Mouse (Mus musculus): Measurements from ENCODE around the gene Gm11172. TPM values are rescaled to one million over a fixed set of nuclear protein-coding genes. Genes with fewer than 3 reads are reported as not detected.
A peak's percentile ranks its signal among the peaks of the same experiment; 100 is the strongest.
"Not testable (repeated sequence)": the region's sequence is repeated elsewhere in the genome, so short reads cannot be mapped to it uniquely, and the experiment has no call there.

Gm11172 gene
- total RNA-seq, 2 experiments from 2014 or later = not detected

DNA sequence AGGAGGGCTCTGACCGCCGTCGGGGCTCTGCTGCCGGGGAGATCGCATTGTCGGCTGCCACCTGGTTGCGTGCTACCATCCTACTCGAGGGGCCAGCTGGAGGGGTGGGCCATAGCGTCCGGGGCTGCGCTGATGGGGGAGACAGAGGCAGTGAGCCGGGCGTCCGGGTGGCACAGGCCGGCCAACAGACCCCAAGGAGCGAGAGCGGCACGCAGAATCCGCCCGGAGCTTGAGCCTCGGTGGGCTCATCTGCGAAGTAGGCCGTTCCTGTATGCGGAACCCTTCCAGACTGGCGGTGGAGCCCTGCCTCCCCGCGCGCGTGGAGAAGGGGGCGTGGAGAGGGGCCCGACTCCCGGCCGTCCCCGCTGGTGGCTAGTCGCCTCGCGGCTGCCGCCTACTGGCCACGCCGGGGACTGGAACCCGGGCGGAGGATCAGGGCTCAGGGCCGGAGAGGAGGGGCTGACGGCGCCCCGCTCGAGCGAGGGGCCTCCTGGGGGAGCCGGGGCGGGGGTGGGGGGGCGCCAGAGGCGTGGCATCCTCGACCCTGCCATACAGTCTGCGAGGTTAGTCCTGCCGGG is 27.8 kb upstream of the Gm11172 start:
- peak; percentile 67 for ATAC-seq (ENCODE audit: poor library complexity, severe bottlenecking)

DNA sequence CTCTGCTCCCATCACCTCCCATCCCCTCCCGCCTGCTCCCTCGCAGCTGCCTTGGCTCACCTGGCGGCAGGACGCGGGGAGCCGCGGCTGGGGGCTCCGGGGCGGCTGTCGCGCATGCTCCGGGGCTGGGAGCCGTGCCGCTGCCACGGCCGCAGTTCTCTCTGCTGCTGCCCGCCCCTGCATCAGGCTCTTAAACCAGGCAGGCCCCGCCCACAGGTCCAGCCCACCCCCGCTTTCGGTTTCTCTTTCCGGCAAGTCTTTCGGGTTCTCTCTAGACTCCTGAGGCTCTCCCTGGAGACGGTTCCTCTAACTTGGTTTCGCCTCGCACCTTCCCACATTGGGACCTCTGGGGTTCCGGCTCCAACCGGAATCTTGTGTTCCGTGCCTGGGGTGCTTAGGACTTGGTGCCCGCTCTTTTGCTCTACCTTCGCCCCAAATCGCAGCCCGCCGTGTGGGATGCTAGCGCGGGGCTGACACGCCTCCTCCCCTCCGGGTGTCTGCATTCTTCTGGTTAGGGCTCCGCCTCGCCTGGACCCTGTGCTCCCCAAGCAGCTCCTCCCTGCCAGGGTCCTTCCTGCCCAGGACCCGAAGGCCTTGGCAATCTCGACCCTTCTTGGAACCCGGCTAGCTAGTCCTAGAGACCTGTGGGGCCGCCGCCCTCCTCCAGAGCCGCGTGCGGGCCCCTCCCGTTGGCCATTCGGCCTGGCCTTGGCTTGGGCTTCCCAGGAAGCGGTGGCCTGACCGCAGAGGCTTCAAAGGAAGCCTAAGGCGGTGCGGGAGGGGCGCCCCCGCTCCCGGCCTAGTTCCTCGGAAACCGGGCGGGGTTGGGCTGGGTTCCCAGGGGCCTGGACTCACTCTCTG is 27.1 kb upstream of the Gm11172 start, which contains the start of gene Socs1:
Gene Socs1 (minus strand): TSS at position 166 of the 861 bp plus-strand sequence.
- ATAC-seq (ENCODE audit: poor library complexity, severe bottlenecking) = peak; percentile 60

GRCm38 (mm10) chr16:10786288-10786687 is 26.4 kb upstream of the Gm11172 start:
- peak; percentile 61 for ATAC-seq (ENCODE audit: poor library complexity, severe bottlenecking)

DNA sequence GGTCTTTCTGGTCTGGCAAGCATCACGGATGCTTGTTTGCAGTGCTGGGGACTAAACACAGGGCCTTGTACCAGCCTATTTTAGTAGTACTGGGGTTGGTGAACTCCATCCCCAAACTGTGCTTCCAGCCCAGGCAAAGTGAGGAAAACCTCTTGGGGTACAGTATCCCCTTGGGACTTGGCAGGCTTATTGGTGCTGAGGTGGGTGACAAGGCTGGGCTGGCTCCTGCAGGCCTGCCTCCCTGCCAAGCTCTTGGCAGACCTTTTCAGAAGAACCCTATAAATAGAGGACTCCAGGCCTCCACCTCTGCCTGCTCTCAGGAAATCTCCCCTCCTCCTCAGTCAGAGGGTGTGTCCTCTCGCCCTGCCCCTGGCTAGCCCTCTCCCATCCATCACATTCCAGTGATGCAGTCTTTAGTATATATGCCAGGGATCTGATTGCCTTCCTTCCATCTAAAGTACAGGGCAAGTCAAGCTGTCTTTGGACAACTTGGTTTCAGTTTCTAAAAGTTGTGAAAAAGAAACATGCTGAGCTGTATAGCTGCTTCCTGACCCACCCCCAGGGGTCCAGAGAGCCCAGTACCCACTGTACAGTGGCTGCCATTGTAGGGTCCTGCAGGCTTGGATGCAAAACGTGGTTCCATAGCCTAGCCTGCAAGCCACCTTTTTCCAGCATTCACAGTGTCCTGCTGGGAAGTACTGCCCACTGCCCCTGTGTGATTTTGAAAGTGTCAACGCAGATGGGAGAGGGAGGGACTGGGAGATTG is 25.8 kb upstream of the Gm11172 start:
- ATAC-seq (ENCODE audit: poor library complexity, severe bottlenecking) = no peak

DNA sequence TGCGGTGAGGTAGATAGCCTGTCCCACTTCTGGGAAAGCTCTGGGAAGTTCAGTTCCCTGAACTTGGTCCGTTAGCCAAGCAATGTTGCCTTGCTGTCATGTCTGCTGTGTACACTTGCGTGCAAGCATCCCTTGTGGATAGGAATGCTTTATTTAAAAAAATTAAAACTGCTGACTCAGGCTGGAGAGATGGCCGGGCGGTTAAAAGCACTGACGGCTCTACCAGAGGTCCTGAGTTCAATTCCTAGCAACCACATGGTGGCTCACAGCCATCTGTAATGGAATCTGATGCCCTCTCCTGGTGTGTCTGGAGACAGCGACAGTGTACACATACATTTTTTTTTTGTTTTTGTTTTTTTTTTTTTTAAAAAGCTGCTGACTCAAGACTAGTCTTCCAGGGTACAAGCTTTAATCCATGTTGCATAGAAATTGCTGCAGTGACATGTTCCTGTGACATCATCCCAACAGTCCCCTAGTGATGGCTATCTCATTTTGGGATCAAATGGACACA is 25.1 kb upstream of the Gm11172 start:
- no peak for ATAC-seq (ENCODE audit: poor library complexity, severe bottlenecking)

DNA sequence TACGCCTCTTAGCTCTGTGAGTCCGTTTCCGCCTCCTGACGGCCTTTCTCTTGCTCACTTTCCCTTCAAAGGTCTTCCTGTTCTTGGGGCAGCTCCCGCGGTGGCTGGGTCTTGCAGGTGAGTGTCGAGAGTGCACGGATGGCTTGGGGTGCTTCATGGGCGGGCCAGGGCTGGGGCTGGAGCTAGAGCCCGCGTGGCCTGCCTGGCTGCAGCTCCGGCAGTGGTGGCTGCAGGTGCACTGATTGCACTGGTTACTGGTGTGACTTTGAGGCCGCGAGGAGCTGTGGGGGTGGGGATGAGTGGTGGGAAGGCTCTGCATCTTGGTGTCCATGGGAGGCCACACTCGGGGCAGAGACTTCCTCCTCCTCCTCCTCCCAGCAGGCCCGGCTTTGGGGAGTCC is 24.4 kb upstream of the Gm11172 start, which contains the start of gene Tnp2:
Gene Tnp2 (minus strand): TSS at position 390 of the 400 bp plus-strand sequence.
- ATAC-seq (ENCODE audit: poor library complexity, severe bottlenecking) = no peak

GRCm38 (mm10) chr16:10788866-10789265 is 23.8 kb upstream of the Gm11172 start:
- no peak for ATAC-seq (ENCODE audit: poor library complexity, severe bottlenecking)

- ATAC-seq (ENCODE audit: poor library complexity, severe bottlenecking) = no peak
Observed at GRCm38 (mm10) chr16:10790702-10791101, 22.0 kb upstream of the Gm11172 start, which contains the start of gene Prm3. Prm3 (minus strand) TSS chr16:10790914.

DNA sequence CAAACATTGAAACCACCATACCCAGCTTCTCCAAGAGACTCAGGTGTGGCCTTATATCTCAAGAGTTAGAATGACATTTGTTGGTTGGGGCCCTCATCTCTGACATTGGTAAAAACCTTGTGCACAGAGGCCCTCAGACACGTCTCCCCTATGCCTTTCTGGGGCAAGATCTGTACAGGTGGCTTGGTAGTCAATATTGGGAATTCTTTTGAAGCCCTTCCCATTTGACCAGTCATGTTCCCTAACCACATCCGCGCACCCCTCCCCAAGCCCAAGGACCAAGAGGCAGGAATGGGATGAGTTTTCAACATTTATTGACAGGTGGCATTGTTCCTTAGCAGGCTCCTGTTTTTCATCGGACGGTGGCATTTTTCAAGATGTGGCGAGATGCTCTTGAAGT is 16.7 kb upstream of the Gm11172 start, which contains the start of gene Prm2:
Gene Prm2 (minus strand): TSS at position 101 of the 400 bp plus-strand sequence.
- no peak for ATAC-seq (ENCODE audit: poor library complexity, severe bottlenecking)

- ATAC-seq (ENCODE audit: poor library complexity, severe bottlenecking) = not testable (repeated sequence)
Observed at GRCm38 (mm10) chr16:10802420-10802819, 10.3 kb upstream of the Gm11172 start.

- ATAC-seq (ENCODE audit: poor library complexity, severe bottlenecking) = no peak
Observed at GRCm38 (mm10) chr16:10805789-10806527, 6.8 kb upstream of the Gm11172 start, which contains the start of gene Prm1. Prm1 (minus strand) TSS chr16:10805839.

- ATAC-seq (ENCODE audit: poor library complexity, severe bottlenecking) = no peak
Observed at GRCm38 (mm10) chr16:10810376-10810775, 2.3 kb upstream of the Gm11172 start.

DNA sequence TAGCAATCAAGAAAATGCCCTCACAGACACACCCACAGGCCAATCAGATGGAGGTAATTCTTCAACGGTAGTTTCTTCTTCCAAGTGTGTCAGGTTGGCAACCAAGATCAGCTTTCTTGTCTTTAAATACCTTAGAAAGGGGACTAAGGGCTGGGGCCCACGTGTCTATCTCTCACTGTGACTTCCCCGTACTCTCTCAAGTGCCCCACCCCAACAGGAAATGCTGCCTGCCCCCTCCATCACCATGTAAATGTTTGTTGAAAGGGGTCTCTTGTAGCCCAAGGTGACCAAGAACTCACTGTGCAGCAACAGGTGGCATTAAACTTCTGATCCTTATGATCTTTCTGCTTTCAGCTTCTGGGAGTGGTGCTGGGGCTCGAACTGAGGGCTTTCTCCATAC is 1.0 kb downstream of the Gm11172 start:
- no peak for ATAC-seq (ENCODE audit: poor library complexity, severe bottlenecking)

DNA sequence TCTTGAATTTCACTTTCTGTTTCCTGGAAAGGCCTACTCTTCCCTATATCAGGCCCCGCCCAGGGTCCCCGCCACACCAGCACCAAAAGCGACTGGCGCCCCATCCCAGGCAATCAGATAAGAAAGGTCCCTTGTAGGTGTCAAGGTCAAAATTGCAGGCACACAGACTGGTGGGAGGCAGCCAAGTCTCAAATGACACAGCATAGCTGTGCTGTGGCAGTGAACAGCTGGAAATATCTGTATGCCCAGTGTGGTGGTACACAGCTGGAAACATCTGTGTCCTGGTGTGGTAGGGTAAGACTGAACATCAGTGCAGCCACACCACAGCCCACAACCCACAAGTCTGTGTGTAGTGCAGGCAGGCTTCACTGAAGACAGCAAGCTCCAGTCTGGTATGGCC is 2.1 kb downstream of the Gm11172 start:
- no peak for ATAC-seq (ENCODE audit: poor library complexity, severe bottlenecking)

GRCm38 (mm10) chr16:10818579-10819135 is 5.9 kb downstream of the Gm11172 start:
- peak; percentile 71 for ATAC-seq (ENCODE audit: poor library complexity, severe bottlenecking)

DNA sequence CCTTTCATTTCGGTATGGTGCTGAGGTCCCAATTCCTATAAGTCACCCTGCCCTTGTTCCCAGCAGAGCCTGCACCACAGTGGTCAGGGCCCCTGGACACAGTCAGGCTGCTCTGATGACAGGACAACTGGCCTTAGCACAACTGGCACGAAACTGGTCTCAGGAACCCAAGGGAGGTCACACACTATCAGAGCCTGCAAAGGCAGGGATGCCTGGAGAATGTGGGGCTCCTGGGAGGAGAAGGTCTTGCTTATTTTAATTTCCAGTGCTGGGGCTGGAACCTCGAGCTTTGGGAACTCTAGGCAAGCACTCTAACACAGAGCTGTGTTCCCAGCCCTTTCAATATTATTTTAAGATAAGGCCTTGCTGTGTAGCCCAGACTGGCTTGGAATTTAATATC is 7.3 kb downstream of the Gm11172 start:
- ATAC-seq (ENCODE audit: poor library complexity, severe bottlenecking) = no peak

DNA sequence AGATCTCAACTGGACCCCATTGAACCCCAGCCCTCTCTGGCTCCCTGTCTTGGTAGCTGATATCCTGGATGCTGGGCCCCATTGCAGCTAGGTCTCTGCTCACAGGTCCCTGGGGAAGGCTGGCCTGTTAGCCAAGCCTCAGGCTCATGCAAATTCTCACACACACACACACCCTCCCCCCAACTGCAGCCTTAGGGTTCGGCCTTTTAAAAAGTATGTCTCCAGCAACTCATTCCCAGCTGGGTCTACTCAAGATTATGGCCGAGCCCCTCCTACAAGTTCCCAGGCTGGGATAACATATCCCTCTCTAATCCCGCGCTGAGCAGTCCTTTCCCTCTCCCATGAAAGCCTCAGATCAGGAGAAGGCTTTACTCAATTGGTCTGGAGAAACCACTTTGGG is 8.7 kb downstream of the Gm11172 start:
- ATAC-seq (ENCODE audit: poor library complexity, severe bottlenecking) = no peak

GRCm38 (mm10) chr16:10824536-10824935 is 11.8 kb downstream of the Gm11172 start:
- ATAC-seq (ENCODE audit: poor library complexity, severe bottlenecking) = no peak

DNA sequence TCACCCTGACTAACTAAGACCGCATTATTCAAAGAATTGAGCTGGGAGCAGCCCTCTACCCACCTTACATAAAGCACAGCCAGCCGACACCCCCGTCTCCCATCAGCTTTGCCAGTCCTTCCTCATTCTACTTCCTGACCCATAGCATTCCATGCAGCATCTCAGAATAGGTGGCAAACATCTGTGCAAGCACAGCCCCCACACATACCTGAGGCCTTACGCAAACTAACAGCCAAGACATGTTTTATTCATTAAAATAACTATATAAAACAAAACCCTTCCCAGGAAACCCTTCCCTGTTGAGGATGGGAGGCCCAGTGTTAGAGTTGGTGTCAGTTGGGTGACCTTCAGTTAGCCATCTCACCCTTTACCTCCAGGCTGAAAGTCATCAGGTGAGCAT is 13.1 kb downstream of the Gm11172 start:
- ATAC-seq (ENCODE audit: poor library complexity, severe bottlenecking) = no peak

GRCm38 (mm10) chr16:10827269-10827668 is 14.6 kb downstream of the Gm11172 start:
- ATAC-seq (ENCODE audit: poor library complexity, severe bottlenecking) = no peak
